11 mouse cellular contexts compared by ENCODE assay signal in the genomic region with DNA sequence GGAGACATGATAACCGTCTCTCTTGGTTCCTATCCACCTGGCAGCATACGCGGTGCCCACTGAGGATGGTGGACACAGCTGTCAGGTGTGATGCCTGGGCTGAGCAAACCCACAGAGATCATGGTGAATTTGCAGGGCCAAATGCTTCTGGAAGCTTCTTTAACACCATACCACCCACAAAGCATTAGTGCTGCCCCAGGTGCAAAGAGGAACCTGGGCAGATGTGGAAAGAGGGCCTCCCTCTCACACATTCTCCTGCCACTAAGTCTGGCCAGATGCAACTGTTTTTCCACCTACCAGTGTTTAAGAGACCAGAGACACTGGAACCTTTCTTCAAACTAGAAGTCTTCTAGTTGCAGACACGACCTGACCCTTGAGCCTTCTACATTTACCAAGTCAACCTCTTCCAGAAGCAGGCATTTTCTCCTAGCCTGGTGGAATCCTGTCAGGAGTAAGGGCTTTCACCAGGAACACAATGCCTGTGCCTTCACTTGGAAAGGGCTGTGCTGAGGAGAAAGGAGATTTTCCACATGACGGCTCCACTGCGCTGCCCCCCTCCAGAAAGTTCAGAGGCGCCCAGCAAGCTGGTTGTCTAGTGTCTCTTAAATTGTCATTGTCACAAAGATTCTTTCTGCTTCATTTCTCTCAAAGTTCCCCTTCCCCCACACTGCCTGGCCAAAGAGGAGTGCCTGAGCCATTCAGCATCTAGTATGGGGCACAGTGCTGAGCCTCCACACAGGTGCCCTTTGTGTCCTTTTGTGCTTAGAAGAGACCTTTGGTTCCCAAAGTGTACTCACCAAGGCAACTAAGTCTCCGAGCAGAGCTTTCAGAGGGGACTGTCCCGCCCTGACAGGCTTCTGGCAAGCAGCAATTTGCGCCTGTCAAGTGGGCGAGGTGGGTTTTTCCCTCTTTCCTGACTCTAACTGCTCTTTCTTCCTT. TPM values are rescaled to one million over a fixed set of nuclear protein-coding genes. Genes with fewer than 3 reads are reported as not detected.
DNase-seq lines count a peak whose midpoint lies in the region; ATAC-seq and TF ChIP-seq lines count a peak whose summit lies in the region.
"Had no signal": no experiment of that assay in that cellular context is flagged by ENCODE, and none has a peak within 500 bp of the region (broad histone marks: within the 10 kb centered on the region; RNA-seq: fewer than 3 reads in every experiment).

No protein-coding gene starts in this region.

- no peak overlapping the region for H3K9ac ChIP-seq in forebrain, embryonic 11.5 days (ENCODE audit: low read length)
- no peak overlapping the region for H3K9ac ChIP-seq in forebrain, embryonic 15.5 days (replicated peaks)
- no peak overlapping the region for H3K9ac ChIP-seq in hindbrain, postnatal 0 days (replicated peaks; ENCODE audit: low read length)
- H3K9ac ChIP-seq: liver, embryonic 14.5 days had no signal

- WGBS in forebrain, embryonic 11.5 days: 37% methylated on average over 11 of the region's 11 CpGs
- 40% methylated on average over 11 of the region's 11 CpGs for whole genome bisulfite sequencing in forebrain, embryonic 15.5 days
- WGBS in hindbrain, postnatal 0 days: 46% methylated on average over 11 of the region's 11 CpGs
- 83% methylated on average over 11 of the region's 11 CpGs for WGBS in limb, embryonic 10.5 days

- H3K4me3 ChIP-seq in forebrain, embryonic 11.5 days (ENCODE audit: low read depth, low read length): no peak overlapping the region
- no peak overlapping the region for H3K4me3 ChIP-seq in forebrain, embryonic 15.5 days
- H3K4me3 ChIP-seq in hindbrain, postnatal 0 days (ENCODE audit: low read length): no peak overlapping the region
- no peak overlapping the region for H3K4me3 ChIP-seq in limb, embryonic 10.5 days
- H3K4me3 ChIP-seq: myocyte had no signal

- no peaks in the 10 kb centered on the region for H3K27me3 ChIP-seq in forebrain, embryonic 11.5 days (ENCODE audit: control insufficient read depth, insufficient read depth, low read length)
- H3K27me3 ChIP-seq in forebrain, embryonic 15.5 days: no peaks in the 10 kb centered on the region
- H3K27me3 ChIP-seq in hindbrain, postnatal 0 days (ENCODE audit: insufficient read depth, low read length): no peaks in the 10 kb centered on the region
- no peaks in the 10 kb centered on the region for H3K27me3 ChIP-seq in limb, embryonic 10.5 days (ENCODE audit: low read depth, poor library complexity, severe bottlenecking)

- no peak overlapping the region for H3K27ac ChIP-seq in forebrain, embryonic 11.5 days (ENCODE audit: low read depth, low read length)
- H3K27ac ChIP-seq in forebrain, embryonic 15.5 days (replicated peaks): no peak overlapping the region
- no peak overlapping the region for H3K27ac ChIP-seq in hindbrain, postnatal 0 days
- H3K27ac ChIP-seq in limb, embryonic 10.5 days: no peak overlapping the region
- H3K27ac ChIP-seq: liver, embryonic 14.5 days had no signal

- DNase-seq in forebrain, embryonic 11.5 days (ENCODE audit: low spot score): peak; percentile 61
- peak; percentile 57 to 62 for DNase-seq in B cell, adult 2 months
- DNase-seq in hindbrain, postnatal 0 days (ENCODE audit: low spot score): peak; percentile 10
- peak; percentile 15 for DNase-seq in limb, embryonic 10.5 days (ENCODE audit: low spot score)
- DNase-seq in urinary bladder, postnatal 14 days (ENCODE audit: low spot score): no peak
- DNase-seq in lung, postnatal 10 days: no peak
- DNase-seq in cerebellum, adult 8-10 months: no peak
- DNase-seq: spleen, adult 18-20 months had no signal

- H3K36me3 ChIP-seq in forebrain, embryonic 11.5 days (ENCODE audit: control insufficient read depth, insufficient read depth, low read length): no peaks in the 10 kb centered on the region
- H3K36me3 ChIP-seq in forebrain, embryonic 15.5 days: no peaks in the 10 kb centered on the region
- H3K36me3 ChIP-seq in hindbrain, postnatal 0 days (ENCODE audit: insufficient read depth, low read length): no peaks in the 10 kb centered on the region
- no peaks in the 10 kb centered on the region for H3K36me3 ChIP-seq in limb, embryonic 10.5 days

- peaks cover 12% of the 10 kb centered on the region; the same call in 1 of the 2 replicates for H3K4me1 ChIP-seq in forebrain, embryonic 11.5 days (replicated peaks; ENCODE audit: control insufficient read depth, insufficient read depth, low read length)
- H3K4me1 ChIP-seq in forebrain, embryonic 15.5 days: 0 out of 2 replicates have a peak, but pooled peaks cover 4% of the 10 kb centered on the region
- no peaks in the 10 kb centered on the region for H3K4me1 ChIP-seq in hindbrain, postnatal 0 days (ENCODE audit: insufficient read depth, low read length)
- H3K4me1 ChIP-seq in limb, embryonic 10.5 days: 0 out of 2 replicates have a peak, but pooled peaks cover 2% of the 10 kb centered on the region

- H3K4me2 ChIP-seq in forebrain, embryonic 11.5 days (ENCODE audit: low read depth, low read length, severe bottlenecking): 0 out of 2 replicates have a peak overlapping the region, but pooled peaks have one; percentile 21
- no peak overlapping the region for H3K4me2 ChIP-seq in forebrain, embryonic 15.5 days (replicated peaks)
- no peak overlapping the region for H3K4me2 ChIP-seq in hindbrain, postnatal 0 days (ENCODE audit: low read depth, low read length)

- no peaks in the 10 kb centered on the region for H3K9me3 ChIP-seq in forebrain, embryonic 11.5 days (ENCODE audit: control insufficient read depth, low read length)
- H3K9me3 ChIP-seq in forebrain, embryonic 15.5 days: no peaks in the 10 kb centered on the region
- no peaks in the 10 kb centered on the region for H3K9me3 ChIP-seq in hindbrain, postnatal 0 days (ENCODE audit: low read length)
- H3K9me3 ChIP-seq in limb, embryonic 10.5 days (replicated peaks): no peaks in the 10 kb centered on the region

- no peak for TF ChIP-seq CTCF in hindbrain, postnatal 0 days (IDR thresholded peaks at IDR 0.05; ENCODE audit: low read depth)

- ATAC-seq in forebrain, embryonic 11.5 days (replicated peaks; ENCODE audit: low FRiP score): peak; percentile 69
- ATAC-seq in forebrain, embryonic 15.5 days (replicated peaks): no peak
- ATAC-seq in hindbrain, postnatal 0 days: 0 out of 2 replicates have a peak, but pooled peaks have one; percentile 32

RNA-seq across cellular contexts. Expression of gene Bcl2l11, which starts 34.1 kb away (rescaled TPM):
- 16.8 and 17.7 TPM in 2 replicates for polyA plus RNA-seq in forebrain, embryonic 11.5 days (2014; fragmentation: Nextera tagmentation; extraction: Ambion mirVana)
- polyA plus RNA-seq in forebrain, embryonic 15.5 days (2015; fragmentation: Nextera tagmentation; extraction: Ambion mirVana): 11.8 and 12.0 TPM in 2 replicates
- 11.3 and 15.9 TPM in 2 replicates for total RNA-seq in hindbrain, postnatal 0 days (2014; rRNA removed)
- 7.8 and 7.9 TPM in 2 replicates for polyA plus RNA-seq in hindbrain, postnatal 0 days (2015; fragmentation: Nextera tagmentation; extraction: Ambion mirVana)
- polyA plus RNA-seq in limb, embryonic 10.5 days (2016; fragmentation: Nextera tagmentation; extraction: Ambion mirVana): 28.4 and 35.9 TPM in 2 replicates

Comparison
In these comparisons a context has a peak if more than half of its experiments do, and no peak if none do; other contexts are left out.
1. DNase-seq: peak in forebrain, embryonic 11.5 days (single experiment), B cell, adult 2 months (2 of 2), hindbrain, postnatal 0 days (single experiment) and limb, embryonic 10.5 days (single experiment); none in urinary bladder, postnatal 14 days (single experiment), lung, postnatal 10 days (single experiment) and cerebellum, adult 8-10 months (single experiment).